Mouse (Mus musculus) liver, embryonic 12.5 days (tissue): ENCODE measurements around the gene Top2a. TPM values are rescaled to one million over a fixed set of nuclear protein-coding genes. Genes with fewer than 3 reads are reported as not detected.

Experiments
- ATAC-seq: fragments of 200-750 bp; cut with Nextera tagmentation; 2 replicates; pipeline ENCODE4 v1.8.0; 2017; ENCODE audit warnings: moderate number of reproducible peaks, mild to moderate bottlenecking, moderate library complexity
- H3K27ac ChIP-seq: fragments of 300-500 bp; sonication (generic); 2 replicates; pipeline ENCODE4 v1.5.1; 2016; ENCODE audit warnings: mild to moderate bottlenecking
- H3K27me3 ChIP-seq: fragments of 300-500 bp; sonication (generic); replicated peaks from 2 replicates; pipeline ENCODE4 v1.6.1; 2016; ENCODE audit warnings: mild to moderate bottlenecking, moderate library complexity
- H3K36me3 ChIP-seq: fragments of 300-500 bp; sonication (generic); 2 replicates; pipeline ENCODE4 v1.6.1; 2016; ENCODE audit warnings: mild to moderate bottlenecking, moderate library complexity
- H3K4me1 ChIP-seq: fragments of 300-500 bp; sonication (generic); 2 replicates; pipeline ENCODE4 v1.6.1; 2016
- H3K4me2 ChIP-seq: fragments of 300-500 bp; sonication (generic); 2 replicates; pipeline ENCODE4 v1.6.1; 2016; ENCODE audit warnings: mild to moderate bottlenecking, moderate library complexity
- H3K4me3 ChIP-seq: fragments of 300-500 bp; sonication (generic); 2 replicates; pipeline ENCODE4 v1.5.1; 2016; ENCODE audit warnings: mild to moderate bottlenecking, moderate library complexity
- H3K9ac ChIP-seq: fragments of 300-500 bp; sonication (generic); 2 replicates; pipeline ENCODE4 v1.6.1; 2016; ENCODE audit warnings: mild to moderate bottlenecking, moderate library complexity
- H3K9me3 ChIP-seq: fragments of 300-500 bp; sonication (generic); replicated peaks from 2 replicates; pipeline ENCODE4 v1.6.1; 2016; ENCODE audit warnings: mild to moderate bottlenecking, moderate library complexity
- WGBS: fragments of 180-500 bp; shearing (Covaris S2); methylation state at CpG from one replicate; pipeline ENCODE4 v1.1.7; 2016; ENCODE audit not compliant: insufficient replicate concordance; 5-methylcytosine and 5-hydroxymethylcytosine counted together
- polyA plus RNA-seq: library from polyadenylated mRNA; unstranded; fragments of >200 nt; fragmentation: Nextera tagmentation; extraction: Ambion mirVana; gene quantifications from 2 replicates; pipeline ENCODE4 v1.2.1, GENCODE M21; 2016

The Top2a gene
- polyA plus RNA-seq, 1 experiment from 2014 or later = 249 TPM

DNA sequence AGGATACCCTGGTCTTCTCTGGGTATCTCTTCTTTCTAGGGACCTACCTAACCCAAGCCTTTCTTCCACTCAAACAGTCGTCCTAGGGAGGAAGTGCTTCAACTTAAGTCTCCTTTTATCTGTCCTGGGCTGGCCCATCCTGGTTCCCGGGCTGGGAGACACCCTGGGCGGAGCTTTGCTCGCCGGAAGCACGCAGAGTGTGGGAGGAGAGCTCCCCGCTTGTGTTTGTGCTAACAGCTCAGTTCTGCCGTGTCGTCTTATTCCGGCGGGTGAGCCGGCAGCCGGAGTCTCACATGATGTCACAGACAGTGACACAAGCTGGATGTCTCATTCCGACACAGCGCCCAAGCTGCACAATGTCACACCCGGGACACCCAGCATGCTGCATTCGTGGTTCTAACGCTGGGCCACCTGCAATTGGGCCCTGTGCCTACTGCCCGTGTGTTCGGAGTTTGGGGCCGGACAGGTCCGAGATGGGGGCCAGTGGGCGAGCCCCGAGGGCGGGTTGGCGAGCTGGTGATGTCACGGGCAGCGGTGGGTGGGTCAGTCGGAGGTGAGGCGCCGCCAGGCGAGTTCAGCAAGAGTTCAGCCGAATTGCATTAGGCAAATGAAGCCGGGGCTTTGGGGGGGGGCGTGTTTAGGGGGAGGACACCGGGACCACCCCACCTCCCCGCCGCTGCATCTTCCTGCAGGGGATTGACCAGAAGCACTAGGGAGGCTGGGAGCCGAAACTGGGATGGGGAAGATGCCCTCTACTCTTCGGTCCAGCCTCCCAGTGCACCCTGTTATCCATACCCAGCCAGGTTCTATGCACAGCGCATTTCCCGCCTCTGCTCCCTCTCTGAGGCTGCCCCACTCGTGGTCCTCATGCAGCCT lies 64.3 kb downstream of the Top2a start:
- Histone ChIP-seq H3K27me3 (peaks cover 55% of the 10 kb centered on the region), H3K4me3 (peak overlapping the region; percentile 70), H3K4me1 (peaks cover 80% of the 10 kb centered on the region), H3K9me3 (no peaks in the 10 kb centered on the region), H3K36me3 (no peaks in the 10 kb centered on the region), H3K9ac (peak overlapping the region; percentile 75), H3K27ac (peak overlapping the region; percentile 73), H3K4me2 (peak overlapping the region; percentile 100)
- under 1% methylated on average over 43 of the region's 43 CpGs for WGBS
- ATAC-seq = peak; percentile 75

DNA sequence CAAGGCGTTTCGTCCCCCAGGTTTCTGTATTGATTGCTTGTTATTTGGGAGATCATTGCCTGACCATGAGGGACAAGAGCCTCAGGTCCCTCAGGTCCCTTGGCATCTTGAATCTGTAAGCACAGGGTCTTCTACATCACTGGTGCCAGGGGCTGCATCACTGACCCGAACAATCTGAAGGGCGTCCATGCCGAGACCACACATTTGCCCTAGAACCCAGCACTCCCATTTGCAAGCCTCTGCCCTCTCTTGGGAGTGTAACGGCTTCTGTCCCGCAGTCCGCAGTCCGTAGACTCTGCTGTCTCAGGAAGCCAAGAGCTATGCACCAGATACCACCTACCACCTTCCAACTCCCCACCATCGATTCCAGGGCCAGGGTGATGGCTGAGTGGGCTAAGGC lies 67.6 kb downstream of the Top2a start:
- peaks cover 24% of the 10 kb centered on the region for H3K27me3 ChIP-seq
- no peak overlapping the region for H3K4me3 ChIP-seq
- peaks cover 75% of the 10 kb centered on the region for H3K4me1 ChIP-seq
- WGBS = 60% methylated on average over 10 of the region's 10 CpGs
- H3K36me3 ChIP-seq = peaks cover 5% of the 10 kb centered on the region; the same call in 1 of the 2 replicates
- no peak overlapping the region for H3K9ac ChIP-seq
- H3K27ac ChIP-seq = no peak overlapping the region
- no peaks in the 10 kb centered on the region for H3K9me3 ChIP-seq
- ATAC-seq = no peak
- H3K4me2 ChIP-seq = no peak overlapping the region

- Histone ChIP-seq H3K4me3 (no peak overlapping the region), H3K36me3 (peaks cover 5% of the 10 kb centered on the region; the same call in 1 of the 2 replicates), H3K4me1 (peaks cover 75% of the 10 kb centered on the region), H3K27ac (peak overlapping the region; percentile 58; the same call in 1 of the 2 replicates), H3K9me3 (no peaks in the 10 kb centered on the region), H3K27me3 (peaks cover 19% of the 10 kb centered on the region), H3K9ac (no peak overlapping the region), H3K4me2 (no peak overlapping the region)
- WGBS = 54% methylated on average over 6 of the region's 7 CpGs
- ATAC-seq = no peak
Observed at GRCm38 (mm10) chr11:98955707-98956235, 68.2 kb downstream of the Top2a start.

DNA sequence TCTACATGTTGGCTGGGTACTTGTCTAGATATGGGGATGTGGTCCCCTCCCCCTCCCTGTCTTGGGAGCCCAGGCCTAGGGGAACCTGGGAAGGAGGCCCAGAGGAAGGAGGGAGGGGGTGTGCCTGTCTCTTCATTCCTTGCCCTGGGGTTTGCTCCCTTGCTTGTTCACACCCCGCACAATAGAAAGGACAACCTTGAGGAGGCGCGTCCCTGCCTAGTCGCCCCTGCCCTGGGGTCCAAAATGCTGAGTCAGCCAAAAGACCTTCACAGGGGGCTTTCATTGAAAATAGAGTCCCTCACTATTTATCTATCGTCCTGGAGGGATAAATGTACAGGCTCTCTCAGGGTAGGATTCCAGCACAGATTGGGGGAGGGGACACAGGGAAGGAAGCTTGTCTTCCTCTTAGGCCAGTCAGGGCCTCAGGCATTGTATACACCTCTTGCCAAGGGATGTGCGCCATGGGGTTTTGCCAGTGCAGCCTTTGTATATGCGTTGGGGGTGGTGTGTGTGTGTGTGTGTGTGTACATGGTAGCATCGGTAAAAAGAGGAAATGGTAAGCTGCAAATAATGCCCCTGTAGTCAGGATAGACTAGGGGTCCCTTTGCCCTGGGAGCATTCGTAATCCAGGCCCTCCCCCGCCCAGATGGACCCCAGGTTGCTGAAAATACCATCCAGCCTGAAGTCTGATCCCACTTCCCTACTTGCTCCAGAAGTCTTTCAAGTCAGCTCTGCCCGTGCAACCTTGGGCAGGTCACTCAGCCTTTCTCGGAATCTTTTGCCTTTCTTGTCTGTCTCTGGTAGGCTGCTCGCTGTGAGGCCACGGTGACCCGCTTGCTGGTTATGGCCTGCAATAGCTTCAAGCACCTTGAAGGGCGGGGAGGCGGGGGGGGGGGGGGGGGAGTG lies 68.9 kb downstream of the Top2a start:
- Histone ChIP-seq H3K9ac (0 out of 2 replicates have a peak overlapping the region, but pooled peaks have one; percentile 20), H3K4me2 (peak overlapping the region; percentile 36), H3K36me3 (peaks cover 7% of the 10 kb centered on the region; the same call in 1 of the 2 replicates), H3K27ac (peak overlapping the region; percentile 58), H3K9me3 (no peaks in the 10 kb centered on the region), H3K4me3 (no peak overlapping the region), H3K4me1 (peaks cover 67% of the 10 kb centered on the region), H3K27me3 (peaks cover 15% of the 10 kb centered on the region)
- no peak for ATAC-seq
- WGBS = 30% methylated on average over 16 of the region's 17 CpGs

GRCm38 (mm10) chr11:98954373-98954772 lies 69.6 kb downstream of the Top2a start:
- Histone ChIP-seq H3K4me3 (no peak overlapping the region), H3K27ac (peak overlapping the region; percentile 66), H3K9ac (0 out of 2 replicates have a peak overlapping the region, but pooled peaks have one; percentile 20), H3K27me3 (peaks cover 19% of the 10 kb centered on the region), H3K4me2 (peak overlapping the region; percentile 36), H3K4me1 (peaks cover 64% of the 10 kb centered on the region), H3K9me3 (no peaks in the 10 kb centered on the region), H3K36me3 (peaks cover 7% of the 10 kb centered on the region; the same call in 1 of the 2 replicates)
- 11% methylated on average over 10 of the region's 10 CpGs for WGBS
- ATAC-seq = peak; percentile 36

GRCm38 (mm10) chr11:98953835-98954320 lies 70.1 kb downstream of the Top2a start:
- Histone ChIP-seq H3K9ac (no peak overlapping the region; the same call in 1 of the 2 replicates), H3K4me1 (peaks cover 64% of the 10 kb centered on the region)
- 24% methylated on average over 13 of the region's 13 CpGs for WGBS

GRCm38 (mm10) chr11:98953361-98953760 lies 70.6 kb downstream of the Top2a start:
- Histone ChIP-seq H3K27me3 (peaks cover 20% of the 10 kb centered on the region), H3K4me3 (no peak overlapping the region), H3K27ac (peak overlapping the region; percentile 66; the same call in 1 of the 2 replicates), H3K4me1 (peaks cover 67% of the 10 kb centered on the region), H3K9me3 (no peaks in the 10 kb centered on the region), H3K9ac (no peak overlapping the region), H3K36me3 (peaks cover 7% of the 10 kb centered on the region; the same call in 1 of the 2 replicates), H3K4me2 (peak overlapping the region; percentile 36; the same call in 1 of the 2 replicates)
- ATAC-seq = peak; percentile 48
- 29% methylated on average over 2 of the region's 2 CpGs for WGBS

More at GRCm38 (mm10) chr11:98953835-98954320, 70.1 kb downstream of the Top2a start:
- peak overlapping the region; percentile 36 for H3K4me2 ChIP-seq
- peaks cover 20% of the 10 kb centered on the region for H3K27me3 ChIP-seq
- no peaks in the 10 kb centered on the region for H3K9me3 ChIP-seq
- ATAC-seq = no peak
- H3K27ac ChIP-seq = peak overlapping the region; percentile 66; the same call in 1 of the 2 replicates
- H3K36me3 ChIP-seq = peaks cover 7% of the 10 kb centered on the region; the same call in 1 of the 2 replicates
- H3K4me3 ChIP-seq = no peak overlapping the region

DNA sequence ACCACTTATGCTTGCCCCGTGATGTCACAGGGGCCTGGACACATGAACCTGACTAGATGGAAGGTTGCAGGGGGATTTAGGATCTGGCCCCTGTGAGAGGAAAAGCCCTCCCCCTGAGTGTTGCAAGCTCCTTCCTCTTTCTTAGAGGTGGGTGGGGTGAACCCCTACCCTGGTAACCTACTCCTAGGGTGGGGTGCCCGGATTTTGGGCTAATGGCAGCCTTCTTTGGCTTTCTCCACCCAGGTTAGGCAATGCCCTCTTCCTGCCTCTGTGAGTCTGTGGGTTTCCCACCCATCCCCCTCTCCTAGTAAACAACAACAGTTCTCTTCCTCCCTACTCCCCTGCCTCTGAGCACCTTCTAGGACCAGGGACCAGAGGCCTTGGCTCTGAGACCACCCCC lies 71.3 kb downstream of the Top2a start:
- H3K27me3 ChIP-seq = peaks cover 20% of the 10 kb centered on the region
- 35% methylated on average over 2 of the region's 2 CpGs for WGBS
- peaks cover 7% of the 10 kb centered on the region; the same call in 1 of the 2 replicates for H3K36me3 ChIP-seq
- peak overlapping the region; percentile 66; the same call in 1 of the 2 replicates for H3K27ac ChIP-seq
- no peak overlapping the region for H3K4me3 ChIP-seq
- no peak for ATAC-seq
- no peak overlapping the region for H3K4me2 ChIP-seq
- no peaks in the 10 kb centered on the region for H3K9me3 ChIP-seq
- H3K9ac ChIP-seq = no peak overlapping the region
- H3K4me1 ChIP-seq = peaks cover 73% of the 10 kb centered on the region

DNA sequence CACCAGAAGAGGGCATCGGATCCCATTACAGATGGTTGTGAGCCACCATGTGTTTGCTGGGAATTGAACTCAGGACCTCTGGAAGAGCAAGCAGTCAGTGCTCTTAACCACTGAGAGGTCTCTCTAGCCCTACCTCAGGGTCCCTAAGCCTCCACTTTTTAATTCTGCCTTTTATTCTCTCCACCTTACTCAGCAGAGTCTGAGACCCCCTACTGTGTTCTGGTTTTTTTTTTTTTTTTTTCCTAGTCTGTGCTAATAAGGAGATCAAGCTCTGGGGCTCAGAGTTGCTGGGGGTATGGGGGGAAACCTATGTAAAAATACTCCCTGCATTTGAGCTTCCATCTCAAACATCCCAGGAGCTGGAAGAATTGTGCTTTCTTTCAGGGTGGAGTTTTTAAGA lies 71.9 kb downstream of the Top2a start:
- no peak for ATAC-seq
- Histone ChIP-seq H3K9ac (no peak overlapping the region), H3K4me3 (no peak overlapping the region), H3K27me3 (peaks cover 20% of the 10 kb centered on the region), H3K36me3 (peaks cover 7% of the 10 kb centered on the region; the same call in 1 of the 2 replicates), H3K9me3 (no peaks in the 10 kb centered on the region), H3K27ac (0 out of 2 replicates have a peak overlapping the region, but pooled peaks have one; percentile 14), H3K4me1 (peaks cover 80% of the 10 kb centered on the region), H3K4me2 (no peak overlapping the region)
- WGBS = 78% methylated on average over 1 of the region's 1 CpGs

- H3K4me2 ChIP-seq = no peak overlapping the region
- H3K27me3 ChIP-seq = peaks cover 20% of the 10 kb centered on the region
- no peak overlapping the region for H3K4me3 ChIP-seq
- H3K27ac ChIP-seq = peak overlapping the region; percentile 48
- no peak overlapping the region for H3K9ac ChIP-seq
- no peaks in the 10 kb centered on the region for H3K9me3 ChIP-seq
- no peak for ATAC-seq
- H3K36me3 ChIP-seq = peaks cover 7% of the 10 kb centered on the region; the same call in 1 of the 2 replicates
- WGBS = 72% methylated on average over 16 of the region's 16 CpGs
- H3K4me1 ChIP-seq = peaks cover 80% of the 10 kb centered on the region
Observed at GRCm38 (mm10) chr11:98951026-98951906, 72.7 kb downstream of the Top2a start.
